Mouse (Mus musculus) kidney, adult 2 months (tissue): ENCODE results near the gene Wiz. TPM values are rescaled to one million over a fixed set of nuclear protein-coding genes. Genes with fewer than 3 reads are reported as not detected.

Experiments
- DNase-seq: peaks from one replicate; pipeline ENCODE4 v3.0.0; 2021
- H3K27ac ChIP-seq: fragments of 200-500 bp; 2 replicates; pipeline ENCODE4 v1.5.1; 2012; ENCODE audit warnings: low read depth, low read length, control low read depth, inconsistent platforms; ENCODE audit not compliant: insufficient read depth
- H3K27me3 ChIP-seq: fragments of 200-500 bp; replicated peaks from 2 replicates; pipeline ENCODE4 v1.6.1; 2012; ENCODE audit warnings: mild to moderate bottlenecking, moderate library complexity, low read length, inconsistent platforms; ENCODE audit not compliant: control insufficient read depth, insufficient read depth
- H3K36me3 ChIP-seq: fragments of 200-500 bp; 2 replicates; pipeline ENCODE4 v1.6.1; 2012; ENCODE audit warnings: mild to moderate bottlenecking, moderate library complexity, low read length, inconsistent platforms; ENCODE audit not compliant: control insufficient read depth, insufficient read depth
- H3K4me1 ChIP-seq: fragments of 200-500 bp; 2 replicates; pipeline ENCODE4 v1.6.1; 2011; ENCODE audit warnings: low read length; ENCODE audit not compliant: control insufficient read depth, insufficient read depth
- H3K4me3 ChIP-seq: fragments of 200-500 bp; 2 replicates; pipeline ENCODE4 v1.5.1; 2011; ENCODE audit warnings: mild to moderate bottlenecking, low read depth, low read length, control low read depth; ENCODE audit not compliant: insufficient read depth
- CTCF ChIP-seq: fragments of 200-500 bp; conservative IDR thresholded peaks from 2 replicates; pipeline ENCODE4 v1.5.1; 2011; ENCODE audit warnings: low read depth, mild to moderate bottlenecking, control low read depth, low read length, moderate library complexity, mixed read lengths; ENCODE audit not compliant: insufficient read depth, insufficient read length
- POLR2A ChIP-seq: fragments of 200-500 bp; IDR thresholded peaks from one replicate; pipeline ENCODE4 v1.6.1; 2011; ENCODE audit warnings: low read depth, low read length, control low read depth
- WGBS: fragments of 180-500 bp; shearing (Covaris S2); methylation state at CpG from one replicate; pipeline ENCODE4 v1.1.7; 2018; 5-methylcytosine and 5-hydroxymethylcytosine counted together
- polyA plus RNA-seq: library from polyadenylated mRNA; depleted of rRNA; stranded (reverse); fragments of >200 nt; gene quantifications from 2 replicates; pipeline ENCODE4 v1.2.3, GENCODE M21; 2012

Gene Wiz
- polyA plus RNA-seq, 1 experiment, result 30.9 TPM

DNA sequence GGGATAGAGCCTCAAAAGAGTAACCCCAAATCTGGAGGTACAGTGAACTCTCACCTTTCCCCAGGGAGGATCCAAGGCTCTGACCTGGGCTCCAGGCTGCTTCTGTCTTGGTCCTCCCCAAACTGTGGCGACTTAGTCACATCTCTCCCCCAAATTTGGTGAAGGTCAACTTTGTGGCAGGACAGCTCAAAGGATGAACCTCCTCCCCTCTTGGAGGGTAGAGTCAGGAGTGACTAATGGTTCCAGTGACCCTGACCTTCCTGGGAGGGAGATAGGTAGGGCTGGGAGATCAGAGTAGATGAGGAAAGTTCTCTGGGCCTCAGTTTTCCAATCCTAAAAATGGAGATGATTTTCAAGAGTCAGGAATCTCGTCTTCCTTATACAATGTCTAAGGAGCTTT, 10.5 kb downstream of the Wiz start:
- H3K27ac ChIP-seq, result no peak overlapping the region
- peaks cover 9% of the 10 kb centered on the region for H3K4me1 ChIP-seq
- no peak for DNase-seq
- no peaks in the 10 kb centered on the region for H3K36me3 ChIP-seq
- no peaks in the 10 kb centered on the region for H3K27me3 ChIP-seq
- TF ChIP-seq POLR2A (no peak), CTCF (no peak)
- WGBS, result 92% methylated on average over 2 of the region's 2 CpGs
- H3K4me3 ChIP-seq, result no peak overlapping the region

DNA sequence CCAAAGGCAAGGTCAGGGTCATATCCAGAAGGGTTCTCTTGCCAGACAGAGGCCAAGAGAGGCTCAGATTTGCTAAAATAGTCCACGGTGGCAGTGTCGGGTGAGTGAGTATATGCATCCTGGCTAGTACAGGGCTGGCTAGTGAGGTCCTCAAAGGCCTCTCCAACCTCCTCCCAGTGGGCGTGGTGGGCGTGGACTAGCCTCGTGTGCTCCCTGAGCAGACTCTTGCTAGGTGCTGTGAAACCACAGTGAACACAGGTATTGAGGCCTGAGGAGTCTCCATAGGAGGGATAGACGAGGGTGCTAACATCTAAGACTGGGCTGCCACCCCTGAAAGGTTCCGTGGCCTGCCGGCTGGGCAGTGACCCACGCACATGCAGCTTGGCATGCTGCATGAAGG, 12.1 kb downstream of the Wiz start:
- no peak overlapping the region for H3K27ac ChIP-seq
- 61% methylated on average over 9 of the region's 9 CpGs for WGBS
- no peaks in the 10 kb centered on the region for H3K27me3 ChIP-seq
- H3K4me1 ChIP-seq, result peaks cover 9% of the 10 kb centered on the region
- DNase-seq, result no peak
- no peaks in the 10 kb centered on the region for H3K36me3 ChIP-seq
- no peak for TF ChIP-seq CTCF
- no peak for TF ChIP-seq POLR2A
- H3K4me3 ChIP-seq, result no peak overlapping the region

- 58% methylated on average over 15 of the region's 15 CpGs for WGBS
- DNase-seq, result no peak
- TF ChIP-seq POLR2A, result no peak
- TF ChIP-seq CTCF, result no peak
- Histone ChIP-seq H3K4me1 (peaks cover 9% of the 10 kb centered on the region), H3K27ac (no peak overlapping the region), H3K36me3 (no peaks in the 10 kb centered on the region), H3K4me3 (no peak overlapping the region), H3K27me3 (no peaks in the 10 kb centered on the region)
Measured at GRCm38 (mm10) chr17:32376475-32376874, 12.8 kb downstream of the Wiz start.

DNA sequence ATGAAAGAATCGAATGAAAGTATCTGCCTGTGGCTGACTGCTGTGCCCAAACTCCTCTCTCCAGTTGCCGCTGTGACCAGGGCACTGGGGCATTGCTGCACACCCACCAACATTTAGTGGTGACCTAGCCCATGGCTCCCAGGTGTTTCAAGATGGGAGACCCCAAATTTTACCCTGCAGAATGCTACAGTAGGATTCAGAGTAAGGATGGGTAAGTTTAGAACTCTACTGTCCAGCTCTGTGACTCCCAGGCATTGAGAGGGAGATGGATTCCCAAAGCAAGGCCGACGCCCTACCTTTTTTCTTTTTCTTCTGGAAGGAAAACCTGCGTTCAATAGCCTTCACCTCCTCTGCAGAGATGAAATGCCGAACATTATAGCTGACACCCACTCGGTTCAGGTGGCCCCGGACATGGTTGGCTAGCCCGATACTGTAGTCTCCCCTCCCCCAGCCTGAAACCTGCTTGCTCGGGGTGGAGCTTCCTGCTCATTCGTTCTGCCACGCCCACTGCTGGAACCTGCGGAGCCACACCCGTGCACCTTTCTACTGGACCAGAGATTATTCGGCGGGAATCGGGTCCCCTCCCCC, 20.2 kb downstream of the Wiz start:
- no peak for DNase-seq
- Histone ChIP-seq H3K36me3 (no peaks in the 10 kb centered on the region), H3K27ac (no peak overlapping the region), H3K4me1 (peaks cover 2% of the 10 kb centered on the region; the same call in 1 of the 2 replicates), H3K4me3 (peak overlapping the region; percentile 44), H3K27me3 (no peaks in the 10 kb centered on the region)
- 16% methylated on average over 14 of the region's 17 CpGs for WGBS
- no peak for TF ChIP-seq CTCF
- TF ChIP-seq POLR2A, result no peak

GRCm38 (mm10) chr17:32367706-32368105, 21.5 kb downstream of the Wiz start:
- peaks cover 5% of the 10 kb centered on the region; the same call in 1 of the 2 replicates for H3K4me1 ChIP-seq
- WGBS, result 91% methylated on average over 11 of the region's 11 CpGs
- no peaks in the 10 kb centered on the region for H3K36me3 ChIP-seq
- TF ChIP-seq POLR2A (no peak), CTCF (no peak)
- no peak for DNase-seq
- no peak overlapping the region for H3K27ac ChIP-seq
- H3K4me3 ChIP-seq, result no peak overlapping the region
- H3K27me3 ChIP-seq, result no peaks in the 10 kb centered on the region

- 59% methylated on average over 1 of the region's 1 CpGs for WGBS
Measured at GRCm38 (mm10) chr17:32365296-32365695, 23.9 kb downstream of the Wiz start.

GRCm38 (mm10) chr17:32364850-32365249, 24.4 kb downstream of the Wiz start:
- no peak for DNase-seq
- 38% methylated on average over 5 of the region's 5 CpGs for WGBS
- H3K27me3 ChIP-seq, result no peaks in the 10 kb centered on the region
- no peak overlapping the region for H3K4me3 ChIP-seq
- H3K4me1 ChIP-seq, result peaks cover 9% of the 10 kb centered on the region; the same call in 1 of the 2 replicates
- TF ChIP-seq POLR2A (no peak), CTCF (no peak)
- no peaks in the 10 kb centered on the region for H3K36me3 ChIP-seq
- 0 out of 2 replicates have a peak overlapping the region, but pooled peaks have one; percentile 46 for H3K27ac ChIP-seq

More at GRCm38 (mm10) chr17:32365296-32365695, 23.9 kb downstream of the Wiz start:
- TF ChIP-seq POLR2A (no peak), CTCF (no peak)
- Histone ChIP-seq H3K4me1 (peaks cover 9% of the 10 kb centered on the region; the same call in 1 of the 2 replicates), H3K4me3 (no peak overlapping the region), H3K36me3 (no peaks in the 10 kb centered on the region), H3K27ac (no peak overlapping the region), H3K27me3 (no peaks in the 10 kb centered on the region)
- no peak for DNase-seq
